Comparison of ENCODE assay signal across 22 mouse cellular contexts in the genomic region with DNA sequence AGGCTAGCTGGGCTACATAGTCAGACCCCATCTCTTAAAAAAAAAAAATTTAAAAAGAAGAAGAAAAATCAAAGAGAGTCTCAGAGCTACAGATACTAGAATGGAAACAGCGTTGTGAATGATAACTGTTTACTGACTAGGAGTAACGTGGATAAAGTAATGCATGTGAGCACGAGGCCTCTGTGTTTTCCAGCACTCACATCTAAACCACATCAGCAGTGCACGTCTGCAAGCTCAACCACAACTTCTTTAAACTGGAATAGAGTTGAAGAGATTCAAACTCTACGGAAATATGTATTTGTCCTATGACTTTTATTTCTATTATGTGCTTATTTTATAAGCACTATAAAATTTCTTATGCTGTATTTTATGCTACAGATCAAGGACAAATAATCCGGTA. TPM values are rescaled to one million over a fixed set of nuclear protein-coding genes. Genes with fewer than 3 reads are reported as not detected.
DNase-seq lines count a peak whose midpoint lies in the region; ATAC-seq lines count a peak whose summit lies in the region.
"Had no signal": no experiment of that assay in that cellular context is flagged by ENCODE, and none has a peak within 500 bp of the region (broad histone marks: within the 10 kb centered on the region; RNA-seq: fewer than 3 reads in every experiment).

No protein-coding gene starts in this region.

- peak; percentile 71 to 72 for ATAC-seq in hematopoietic stem cell, adult 5-6 weeks (replicated peaks in 1 of 2; ENCODE audit: insufficient read depth in 1 of 2, low FRiP score in 2 of 2, low TSS enrichment in 1 of 2, low read depth in 1 of 2, poor library complexity in 2 of 2, severe bottlenecking in 2 of 2)
- ATAC-seq: forebrain, embryonic 13.5 days; forebrain, embryonic 16.5 days; hindbrain, postnatal 0 days; inflammation-experienced regulatory T-cells, adult 6 months; Patski had no signal

- H3K9me3 ChIP-seq in limb, embryonic 10.5 days (replicated peaks): no peaks in the 10 kb centered on the region
- H3K9me3 ChIP-seq: forebrain, embryonic 10.5 days; forebrain, embryonic 13.5 days had no signal

- 95% methylated on average over 6 of the region's 6 CpGs for WGBS in limb, embryonic 10.5 days

- no peaks in the 10 kb centered on the region for H3K27me3 ChIP-seq in limb, embryonic 10.5 days (ENCODE audit: low read depth, poor library complexity, severe bottlenecking)
- H3K27me3 ChIP-seq: forebrain, embryonic 13.5 days; Patski had no signal

- H3K36me3 ChIP-seq in limb, embryonic 10.5 days: peaks cover 12% of the 10 kb centered on the region

- H3K4me1 ChIP-seq in limb, embryonic 10.5 days: no peaks in the 10 kb centered on the region
- H3K4me1 ChIP-seq: forebrain, embryonic 13.5 days had no signal

- H3K27ac ChIP-seq in limb, embryonic 10.5 days: no peak overlapping the region
- H3K27ac ChIP-seq: forebrain, embryonic 10.5 days; forebrain, embryonic 13.5 days; hindbrain, embryonic 14.5 days; hindbrain, postnatal 0 days had no signal

- H3K4me3 ChIP-seq in limb, embryonic 10.5 days: no peak overlapping the region
- H3K4me3 ChIP-seq: forebrain, embryonic 10.5 days; forebrain, embryonic 13.5 days had no signal

- DNase-seq in T-cell, adult 2 months (ENCODE audit: low spot score): peak; percentile 58
- DNase-seq in naive thymus-derived CD4-positive, alpha-beta T cell, adult 2 months (ENCODE audit: low read depth): peak; percentile 57
- no peak for DNase-seq in layer of hippocampus, adult 8-10 months (ENCODE audit: low spot score in 2 of 2)
- no peak for DNase-seq in cerebellum, adult 9-10 months
- no peak for DNase-seq in limb, embryonic 10.5 days (ENCODE audit: low spot score)
- DNase-seq: adrenal gland, adult 2 months; adrenal gland, postnatal 14 days; cerebellum, adult 11 months; cerebellum, adult 2 months; cerebellum, postnatal 10 days; cerebellum, postnatal 36 days; gastrocnemius, postnatal 10 days; gastrocnemius, postnatal 36 days; heart, adult 11 months had no signal

RNA-seq across cellular contexts. Expression of a gene that starts 23.1 kb away (rescaled TPM):
- total RNA-seq in hematopoietic stem cell, adult 5-6 weeks (2017): 112 and 159 TPM in 2 replicates
- 10 to 100 TPM; 57.9 to 64.6 (median 62.4) TPM for total RNA-seq in layer of hippocampus, adult 8-10 months (2022)
- polyA plus RNA-seq in limb, embryonic 10.5 days (2016; fragmentation: Nextera tagmentation; extraction: Ambion mirVana): 41.6 and 48.5 TPM in 2 replicates

Comparison
In these comparisons a context has a peak if more than half of its experiments do, and no peak if none do; other contexts are left out.
1. DNase-seq: peak in T-cell, adult 2 months (single experiment) and naive thymus-derived CD4-positive, alpha-beta T cell, adult 2 months (single experiment); none in layer of hippocampus, adult 8-10 months (0 of 2), cerebellum, adult 9-10 months (single experiment) and limb, embryonic 10.5 days (single experiment).